Mouse (Mus musculus) lung, adult 2 months (tissue): ENCODE measurements around the gene Smap1. TPM values are rescaled to one million over a fixed set of nuclear protein-coding genes. Genes with fewer than 3 reads are reported as not detected.

Experiments used
- DNase-seq: peaks from one replicate; pipeline ENCODE4 v3.0.0; 2022
- H3K4me1 ChIP-seq: fragments of 200-500 bp; 2 replicates; pipeline ENCODE4 v1.6.1; 2011; ENCODE audit warnings: low read length; ENCODE audit not compliant: control insufficient read depth, insufficient read depth
- H3K4me3 ChIP-seq: fragments of 200-500 bp; replicated peaks from 2 replicates; pipeline ENCODE3; 2011; ENCODE audit warnings: low read depth, mild to moderate bottlenecking, control low read depth, low read length; ENCODE audit errors: extremely low read depth
- CTCF ChIP-seq: fragments of 200-500 bp; IDR thresholded peaks from 2 replicates; pipeline ENCODE4 v1.5.1; 2011; ENCODE audit warnings: mild to moderate bottlenecking, low read length, control low read depth; ENCODE audit not compliant: insufficient read depth
- POLR2A ChIP-seq: fragments of 200-500 bp; IDR thresholded peaks from 2 replicates; pipeline ENCODE4 v1.6.1; 2011; ENCODE audit warnings: low read depth, mild to moderate bottlenecking, control low read depth, low read length, borderline replicate concordance; ENCODE audit errors: extremely low read depth
- WGBS: fragments of 180-500 bp; shearing (Covaris S2); methylation state at CpG from one replicate; pipeline ENCODE4 v1.1.7; 2018; 5-methylcytosine and 5-hydroxymethylcytosine counted together
- polyA plus RNA-seq: library from polyadenylated mRNA; depleted of rRNA; stranded (reverse); fragments of >200 nt; gene quantifications from 2 replicates; pipeline ENCODE4 v1.2.3, GENCODE M21; 2012

The Smap1 gene
- polyA plus RNA-seq, 1 experiment, result 45.0 TPM

DNA sequence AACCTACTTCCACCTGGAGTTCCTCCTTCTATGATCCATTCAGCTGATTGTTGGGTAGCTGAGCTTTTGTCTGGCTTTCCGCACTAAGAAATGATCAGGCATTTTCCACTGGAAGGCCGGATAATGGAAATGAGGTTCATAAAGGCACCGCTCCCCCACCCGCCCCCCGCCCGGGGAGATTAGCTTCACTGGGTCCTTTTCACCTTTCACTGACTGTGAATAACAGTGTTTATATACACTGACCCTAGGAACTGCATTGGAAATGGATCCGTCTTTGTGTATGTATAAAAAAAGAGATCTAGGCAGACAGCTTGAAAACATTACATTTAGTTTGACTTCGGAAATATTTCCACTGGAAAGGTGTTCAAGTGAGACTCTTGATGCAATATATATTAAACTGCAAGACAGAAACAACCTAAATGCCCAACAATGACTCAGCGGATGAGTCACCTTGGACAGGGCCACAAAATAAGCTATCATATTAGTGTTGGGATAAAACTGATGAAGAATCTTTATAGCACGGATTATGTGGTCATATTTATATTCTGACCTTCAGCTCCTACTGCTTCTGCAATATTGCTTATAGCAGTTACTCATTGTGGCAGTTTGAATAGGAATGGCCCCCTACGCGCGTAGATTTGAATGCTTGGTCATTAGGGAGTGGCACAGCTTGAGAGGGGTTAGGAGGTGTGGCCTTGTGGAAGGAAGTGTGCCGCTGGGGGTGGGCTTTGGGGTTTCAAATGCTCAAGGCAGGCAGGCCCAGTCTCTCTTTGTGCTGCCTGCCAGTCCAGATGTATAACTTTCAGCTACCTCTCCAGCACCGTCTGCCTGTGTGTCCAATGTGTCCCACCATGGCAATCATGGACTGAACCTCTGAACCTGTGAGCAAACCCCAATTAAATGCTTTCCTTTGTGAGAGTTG, 26.9 kb upstream of the Smap1 start:
- TF ChIP-seq POLR2A, result no peak
- TF ChIP-seq CTCF, result no peak
- Histone ChIP-seq H3K4me3 (no peak overlapping the region), H3K4me1 (no peaks in the 10 kb centered on the region)
- WGBS, result 79% methylated on average over 15 of the region's 15 CpGs
- DNase-seq, result no peak

GRCm38 (mm10) chr1:23948290-23948689, 26.2 kb upstream of the Smap1 start:
- DNase-seq, result no peak
- TF ChIP-seq POLR2A (no peak), CTCF (no peak)
- Histone ChIP-seq H3K4me1 (no peaks in the 10 kb centered on the region), H3K4me3 (no peak overlapping the region)
- WGBS, result 67% methylated on average over 7 of the region's 7 CpGs

- H3K4me1 ChIP-seq, result no peaks in the 10 kb centered on the region
- 81% methylated on average over 1 of the region's 1 CpGs for WGBS
- no peak overlapping the region for H3K4me3 ChIP-seq
- DNase-seq, result no peak
- TF ChIP-seq POLR2A (no peak), CTCF (no peak)
Observed at GRCm38 (mm10) chr1:23944076-23944475, 22.0 kb upstream of the Smap1 start.

- H3K4me3 ChIP-seq, result no peak overlapping the region
- H3K4me1 ChIP-seq, result no peaks in the 10 kb centered on the region
- whole genome bisulfite sequencing, result 79% methylated on average over 3 of the region's 3 CpGs
- no peak for DNase-seq
- TF ChIP-seq POLR2A (no peak), CTCF (no peak)
Observed at GRCm38 (mm10) chr1:23943146-23943940, 21.2 kb upstream of the Smap1 start.

- Histone ChIP-seq H3K4me1 (no peaks in the 10 kb centered on the region), H3K4me3 (no peak overlapping the region)
- no peak for DNase-seq
- TF ChIP-seq POLR2A (no peak), CTCF (no peak)
- 47% methylated on average over 4 of the region's 4 CpGs for WGBS
Observed at GRCm38 (mm10) chr1:23935408-23935762, 13.3 kb upstream of the Smap1 start.

GRCm38 (mm10) chr1:23934669-23935407, 12.7 kb upstream of the Smap1 start:
- Histone ChIP-seq H3K4me1 (no peaks in the 10 kb centered on the region), H3K4me3 (no peak overlapping the region)
- TF ChIP-seq POLR2A, result no peak
- TF ChIP-seq CTCF, result no peak
- WGBS, result 52% methylated on average over 8 of the region's 8 CpGs
- DNase-seq, result no peak

- Histone ChIP-seq H3K4me3 (no peak overlapping the region), H3K4me1 (no peaks in the 10 kb centered on the region)
- no peak for TF ChIP-seq CTCF
- TF ChIP-seq POLR2A, result no peak
- no peak for DNase-seq
- WGBS, result 83% methylated on average over 6 of the region's 6 CpGs
Observed at GRCm38 (mm10) chr1:23929410-23929809, 7.3 kb upstream of the Smap1 start.

- DNase-seq, result no peak
- Histone ChIP-seq H3K4me1 (no peaks in the 10 kb centered on the region), H3K4me3 (no peak overlapping the region)
- TF ChIP-seq POLR2A (no peak), CTCF (no peak)
- 71% methylated on average over 3 of the region's 3 CpGs for WGBS
Observed at GRCm38 (mm10) chr1:23928371-23928770, 6.3 kb upstream of the Smap1 start.

DNA sequence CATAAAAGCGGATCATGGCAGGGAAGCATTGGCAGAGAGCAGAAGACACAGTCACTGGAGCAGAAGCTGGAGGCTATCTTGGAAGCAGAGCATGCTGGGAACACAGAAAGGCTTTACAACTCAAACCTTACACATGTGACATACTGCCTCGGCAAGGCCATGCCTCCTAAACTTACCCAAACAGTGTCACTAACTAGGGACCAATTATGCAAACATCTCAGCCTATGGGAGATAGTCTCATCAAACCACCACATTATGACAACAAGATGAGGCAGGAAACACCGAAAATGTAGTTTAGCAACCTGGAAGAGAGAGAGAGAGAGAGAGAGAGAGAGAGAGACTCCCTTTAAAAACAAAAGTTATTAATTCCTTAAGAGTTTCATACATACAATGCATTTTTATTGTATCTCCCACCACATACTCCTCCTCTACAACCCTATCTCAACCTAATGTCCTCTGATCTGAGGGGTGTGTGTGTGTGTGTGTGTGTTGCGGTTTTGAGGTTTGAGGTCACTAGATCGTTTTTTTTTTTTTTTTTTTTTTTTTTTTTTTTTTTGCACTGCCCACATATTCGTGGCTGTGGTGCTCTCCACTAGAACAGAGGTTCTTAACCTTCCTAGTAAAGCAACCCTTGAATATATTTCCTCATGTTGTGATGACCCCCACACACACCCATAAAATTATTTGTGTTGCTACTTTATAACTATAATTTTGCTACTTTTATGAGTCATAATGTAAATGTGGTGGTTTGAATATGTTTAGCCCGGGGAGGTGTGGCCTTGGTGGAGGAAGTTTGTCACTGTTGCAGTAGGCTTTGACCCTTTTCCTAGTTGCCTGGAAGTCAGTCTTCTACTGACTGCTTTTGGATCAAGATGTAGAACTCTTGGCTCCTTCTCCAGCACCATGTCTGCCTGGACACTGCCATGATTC, 1.9 kb upstream of the Smap1 start:
- Histone ChIP-seq H3K4me3 (no peak overlapping the region), H3K4me1 (peaks cover 5% of the 10 kb centered on the region)
- no peak for DNase-seq
- no peak for TF ChIP-seq POLR2A
- no peak for TF ChIP-seq CTCF
- WGBS, result 71% methylated on average over 7 of the region's 7 CpGs
